Mouse (Mus musculus): Measurements from ENCODE around the gene Tbcd. TPM values are rescaled to one million over a fixed set of nuclear protein-coding genes. Genes with fewer than 3 reads are reported as not detected.

Tbcd gene
- polyA plus RNA-seq (2014; fragmentation: Nextera tagmentation; extraction: Ambion mirVana) = 16.5 and 22.3 TPM in 2 replicates

DNA sequence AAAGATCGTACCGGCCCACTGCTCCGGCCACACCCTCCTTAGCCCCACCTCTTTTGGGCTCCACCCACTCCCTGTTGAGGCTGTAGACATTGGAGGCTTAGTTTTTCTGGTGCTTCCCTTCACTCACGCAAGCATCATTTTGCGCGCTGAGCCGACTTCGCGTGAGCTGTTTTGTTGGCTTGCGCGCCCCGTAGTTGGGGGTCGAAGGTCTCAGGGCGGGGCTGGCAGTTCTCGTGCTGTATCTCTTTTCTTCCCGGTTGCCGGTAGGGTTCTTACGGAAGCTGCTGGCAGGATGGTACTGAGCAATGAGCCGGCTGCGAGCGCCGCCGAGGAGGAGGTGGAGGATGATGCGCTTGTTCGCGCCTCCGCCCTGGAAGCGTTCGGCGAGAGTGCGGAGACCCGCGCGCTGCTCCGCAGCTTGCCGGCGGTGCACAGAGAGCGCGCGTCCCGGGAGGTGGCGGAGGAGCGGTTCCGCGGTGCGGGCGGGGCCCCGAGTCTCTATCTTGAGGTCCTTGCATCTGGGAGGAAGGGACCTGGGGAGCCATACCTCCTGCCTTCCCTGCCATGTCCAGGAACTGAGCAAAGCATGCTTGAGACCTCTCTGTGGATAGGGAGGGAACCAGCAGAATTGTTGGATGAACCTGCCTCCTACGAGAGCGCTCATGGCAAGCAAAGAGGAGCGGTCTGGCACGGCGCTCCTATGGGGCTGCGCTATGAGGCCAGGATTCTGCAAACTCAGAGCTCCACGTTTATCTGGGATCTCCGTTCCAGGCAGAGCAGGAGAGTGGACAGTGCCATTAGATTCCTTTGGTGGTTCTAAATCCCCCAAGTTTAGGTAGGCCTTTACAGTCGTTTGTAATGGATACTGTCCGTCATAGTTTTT lies at the start of gene Tbcd:
Gene Tbcd, plus strand, starts transcription at position 197 of the 883 bp plus-strand sequence.
- under 1% methylated on average over 58 of the region's 58 CpGs for WGBS (ENCODE audit: insufficient replicate concordance)
- Histone ChIP-seq H3K4me3 (ENCODE audit: low read depth, low read length) (peak within 1 kb of the TSS; percentile 73), H3K27ac (ENCODE audit: low read depth, low read length) (peak within 1 kb of the TSS; percentile 63), H3K36me3 (ENCODE audit: control insufficient read depth, insufficient read depth, low read length) (no peaks in the 10 kb centered on the region), H3K27me3 (ENCODE audit: control insufficient read depth, insufficient read depth, low read length) (no peaks in the 10 kb centered on the region), H3K4me1 (ENCODE audit: control insufficient read depth, insufficient read depth, low read length) (peaks cover 5% of the 10 kb centered on the region; the same call in 1 of the 2 replicates), H3K9ac (ENCODE audit: low read depth, low read length) (peak within 1 kb of the TSS; percentile 78), H3K4me2 (peak within 1 kb of the TSS; percentile 78), H3K9me3 (replicated peaks; ENCODE audit: control insufficient read depth, low read length) (no peaks in the 10 kb centered on the region)
- ATAC-seq (replicated peaks; ENCODE audit: insufficient number of reproducible peaks, low FRiP score, low TSS enrichment) = peak; percentile 92

DNA sequence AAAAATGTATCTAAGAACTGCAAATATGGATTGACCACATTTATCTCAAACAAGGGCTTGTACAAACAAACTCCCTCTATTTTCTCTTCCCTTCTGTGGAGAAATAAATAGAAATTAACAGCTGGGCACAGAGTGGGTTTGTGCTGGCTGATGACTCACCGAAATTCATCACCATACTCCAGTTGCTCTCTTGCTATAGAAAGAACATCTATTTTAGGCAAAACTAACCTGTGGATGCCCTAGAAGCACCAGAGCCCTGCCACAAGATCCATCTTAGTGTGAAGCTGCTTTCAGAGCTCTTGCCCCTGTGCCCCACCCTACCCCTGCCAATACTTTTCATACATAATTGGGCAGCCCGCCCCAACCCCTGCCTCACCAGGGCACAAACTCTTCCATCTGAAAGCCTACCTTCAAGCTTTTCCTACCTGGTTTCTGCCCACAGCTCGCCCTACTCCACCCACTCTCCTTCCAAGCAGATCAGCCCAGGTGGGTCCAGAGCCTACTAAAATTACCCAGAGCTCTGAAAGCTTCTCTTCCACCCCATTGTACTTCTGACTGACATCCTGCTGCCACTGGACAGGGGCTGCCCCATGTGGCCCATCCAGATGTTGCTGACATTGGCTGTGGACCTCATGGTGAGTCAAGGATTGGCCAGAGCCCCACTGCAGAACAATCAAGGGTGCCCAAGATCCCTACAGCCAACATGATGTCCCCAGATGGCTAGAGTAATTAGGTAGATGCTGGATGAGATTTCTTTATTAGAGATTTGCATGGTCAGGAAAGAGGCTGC lies 44.2 kb upstream of the Tbcd start:
- no peak overlapping the region for H3K9ac ChIP-seq (ENCODE audit: low read depth, low read length)
- WGBS (ENCODE audit: insufficient replicate concordance) = 64% methylated on average over 3 of the region's 3 CpGs
- no peaks in the 10 kb centered on the region for H3K36me3 ChIP-seq (ENCODE audit: control insufficient read depth, insufficient read depth, low read length)
- H3K4me2 ChIP-seq = no peak overlapping the region
- no peak overlapping the region for H3K27ac ChIP-seq (ENCODE audit: low read depth, low read length)
- ATAC-seq (replicated peaks; ENCODE audit: insufficient number of reproducible peaks, low FRiP score, low TSS enrichment) = no peak
- no peaks in the 10 kb centered on the region for H3K4me1 ChIP-seq (ENCODE audit: control insufficient read depth, insufficient read depth, low read length)
- no peaks in the 10 kb centered on the region for H3K9me3 ChIP-seq (replicated peaks; ENCODE audit: control insufficient read depth, low read length)
- H3K27me3 ChIP-seq (ENCODE audit: control insufficient read depth, insufficient read depth, low read length) = no peaks in the 10 kb centered on the region
- H3K4me3 ChIP-seq (ENCODE audit: low read depth, low read length) = no peak overlapping the region

- ATAC-seq (replicated peaks; ENCODE audit: insufficient number of reproducible peaks, low FRiP score, low TSS enrichment) = no peak
- Histone ChIP-seq H3K4me1 (ENCODE audit: control insufficient read depth, insufficient read depth, low read length) (no peaks in the 10 kb centered on the region), H3K27me3 (ENCODE audit: control insufficient read depth, insufficient read depth, low read length) (no peaks in the 10 kb centered on the region), H3K4me3 (ENCODE audit: low read depth, low read length) (no peak overlapping the region), H3K9me3 (replicated peaks; ENCODE audit: control insufficient read depth, low read length) (no peaks in the 10 kb centered on the region), H3K36me3 (ENCODE audit: control insufficient read depth, insufficient read depth, low read length) (no peaks in the 10 kb centered on the region), H3K9ac (ENCODE audit: low read depth, low read length) (no peak overlapping the region), H3K4me2 (no peak overlapping the region), H3K27ac (ENCODE audit: low read depth, low read length) (no peak overlapping the region)
- WGBS (ENCODE audit: insufficient replicate concordance) = 68% methylated on average over 5 of the region's 5 CpGs
Measured at GRCm38 (mm10) chr11:121414762-121415161, 37.0 kb upstream of the Tbcd start.

DNA sequence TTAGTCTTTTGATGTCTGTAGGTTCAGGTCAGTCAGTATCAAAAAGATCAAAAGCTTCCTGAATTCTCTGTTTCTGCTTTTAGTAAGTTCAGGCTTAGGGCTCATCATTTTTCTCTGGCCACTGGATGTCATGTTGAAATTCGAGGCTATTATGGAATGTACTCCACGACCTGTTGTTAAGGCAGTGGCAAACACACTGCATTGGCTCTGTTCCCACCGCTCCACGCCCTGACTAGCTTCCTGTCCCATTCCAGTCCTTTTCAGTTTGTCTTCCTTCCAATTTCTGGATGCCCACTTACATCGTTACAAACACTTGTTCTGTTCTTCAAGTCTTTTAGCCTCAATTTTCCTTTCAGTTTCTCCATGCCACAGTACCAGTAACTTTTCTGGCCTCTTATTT lies 36.4 kb upstream of the Tbcd start:
- Histone ChIP-seq H3K27ac (ENCODE audit: low read depth, low read length) (no peak overlapping the region), H3K9ac (ENCODE audit: low read depth, low read length) (no peak overlapping the region), H3K4me3 (ENCODE audit: low read depth, low read length) (no peak overlapping the region), H3K4me1 (ENCODE audit: control insufficient read depth, insufficient read depth, low read length) (no peaks in the 10 kb centered on the region), H3K36me3 (ENCODE audit: control insufficient read depth, insufficient read depth, low read length) (no peaks in the 10 kb centered on the region), H3K27me3 (ENCODE audit: control insufficient read depth, insufficient read depth, low read length) (no peaks in the 10 kb centered on the region), H3K9me3 (replicated peaks; ENCODE audit: control insufficient read depth, low read length) (no peaks in the 10 kb centered on the region), H3K4me2 (no peak overlapping the region)
- no peak for ATAC-seq (replicated peaks; ENCODE audit: insufficient number of reproducible peaks, low FRiP score, low TSS enrichment)
- 60% methylated on average over 5 of the region's 5 CpGs for WGBS (ENCODE audit: insufficient replicate concordance)

GRCm38 (mm10) chr11:121417971-121418370 lies 33.8 kb upstream of the Tbcd start:
- Histone ChIP-seq H3K4me1 (ENCODE audit: control insufficient read depth, insufficient read depth, low read length) (no peaks in the 10 kb centered on the region), H3K27me3 (ENCODE audit: control insufficient read depth, insufficient read depth, low read length) (no peaks in the 10 kb centered on the region), H3K9ac (ENCODE audit: low read depth, low read length) (no peak overlapping the region), H3K36me3 (ENCODE audit: control insufficient read depth, insufficient read depth, low read length) (no peaks in the 10 kb centered on the region), H3K4me2 (no peak overlapping the region), H3K4me3 (ENCODE audit: low read depth, low read length) (no peak overlapping the region), H3K27ac (ENCODE audit: low read depth, low read length) (no peak overlapping the region), H3K9me3 (replicated peaks; ENCODE audit: control insufficient read depth, low read length) (no peaks in the 10 kb centered on the region)
- WGBS (ENCODE audit: insufficient replicate concordance) = 77% methylated on average over 5 of the region's 5 CpGs
- ATAC-seq (replicated peaks; ENCODE audit: insufficient number of reproducible peaks, low FRiP score, low TSS enrichment) = no peak

DNA sequence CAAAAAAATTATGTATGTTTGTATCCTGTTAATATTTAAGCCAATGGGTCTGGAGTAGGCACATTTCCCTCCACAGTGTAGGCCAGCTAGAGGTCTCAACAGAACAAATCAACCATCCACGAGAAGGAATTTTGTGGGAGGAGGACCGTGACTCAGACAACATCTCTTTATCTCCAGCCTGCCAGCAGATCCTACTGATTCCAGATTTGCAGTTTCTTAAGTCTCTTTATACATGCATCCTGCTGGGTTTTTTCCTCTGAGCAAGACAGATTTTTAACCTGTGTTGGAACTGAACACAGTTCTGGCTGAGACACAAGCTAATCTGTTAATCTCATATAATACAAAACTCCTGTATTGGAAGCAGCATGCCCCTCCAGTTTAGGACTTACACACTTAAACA lies 32.8 kb upstream of the Tbcd start:
- 75% methylated on average over 2 of the region's 2 CpGs for WGBS (ENCODE audit: insufficient replicate concordance)
- Histone ChIP-seq H3K4me1 (ENCODE audit: control insufficient read depth, insufficient read depth, low read length) (no peaks in the 10 kb centered on the region), H3K27ac (ENCODE audit: low read depth, low read length) (no peak overlapping the region), H3K9ac (ENCODE audit: low read depth, low read length) (no peak overlapping the region), H3K9me3 (replicated peaks; ENCODE audit: control insufficient read depth, low read length) (no peaks in the 10 kb centered on the region), H3K27me3 (ENCODE audit: control insufficient read depth, insufficient read depth, low read length) (no peaks in the 10 kb centered on the region), H3K36me3 (ENCODE audit: control insufficient read depth, insufficient read depth, low read length) (no peaks in the 10 kb centered on the region), H3K4me3 (ENCODE audit: low read depth, low read length) (no peak overlapping the region), H3K4me2 (no peak overlapping the region)
- ATAC-seq (replicated peaks; ENCODE audit: insufficient number of reproducible peaks, low FRiP score, low TSS enrichment) = no peak

- peak overlapping the region; percentile 77 for H3K4me3 ChIP-seq (ENCODE audit: low read depth, low read length)
- peak overlapping the region; percentile 86 for H3K9ac ChIP-seq (ENCODE audit: low read depth, low read length)
Measured at GRCm38 (mm10) chr11:121420379-121420778, 31.4 kb upstream of the Tbcd start.

DNA sequence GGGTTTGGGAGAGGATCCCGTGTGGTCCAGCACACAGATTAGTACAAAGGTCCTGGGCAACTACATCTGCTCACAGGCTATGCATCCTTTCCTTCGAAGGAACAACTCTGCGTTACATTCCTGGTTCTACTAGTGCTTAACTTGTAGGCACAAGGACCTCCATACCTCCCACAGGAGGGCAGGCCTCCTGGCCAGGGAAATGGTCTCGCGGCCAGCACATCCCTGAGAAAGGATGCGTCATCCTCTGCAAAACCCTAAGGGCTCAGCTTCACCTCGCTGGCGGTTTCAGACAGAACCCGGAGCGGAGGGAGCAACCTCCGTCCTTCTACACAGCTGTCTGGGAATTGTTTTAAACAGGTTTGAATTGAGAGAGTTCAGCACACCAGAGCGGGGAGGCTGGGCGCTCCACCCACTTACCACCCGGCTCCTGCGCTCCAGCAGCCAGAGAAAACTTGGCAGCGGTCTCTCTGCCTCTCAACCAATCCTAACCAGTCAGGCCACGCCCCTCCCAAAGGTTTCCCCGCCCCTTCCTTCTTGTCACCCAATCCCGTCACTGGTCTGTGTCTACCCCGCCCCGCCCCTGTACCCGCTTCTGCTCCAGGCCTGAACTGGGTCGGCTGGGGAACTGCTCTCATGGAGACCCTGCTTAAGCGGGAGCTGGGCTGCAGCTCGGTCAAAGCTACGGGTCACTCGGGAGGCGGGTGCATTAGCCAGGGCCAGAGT lies 30.8 kb upstream of the Tbcd start, which contains the start of gene Fn3krp:
Gene Fn3krp, plus strand, starts transcription at position 572 of the 723 bp plus-strand sequence.
- WGBS (ENCODE audit: insufficient replicate concordance) = 3% methylated on average over 28 of the region's 28 CpGs
- Histone ChIP-seq H3K9me3 (replicated peaks; ENCODE audit: control insufficient read depth, low read length) (no peaks in the 10 kb centered on the region), H3K36me3 (ENCODE audit: control insufficient read depth, insufficient read depth, low read length) (no peaks in the 10 kb centered on the region), H3K27me3 (ENCODE audit: control insufficient read depth, insufficient read depth, low read length) (no peaks in the 10 kb centered on the region), H3K9ac (ENCODE audit: low read depth, low read length) (peak within 1 kb of the TSS; percentile 86), H3K27ac (ENCODE audit: low read depth, low read length) (peak within 1 kb of the TSS; percentile 64), H3K4me1 (ENCODE audit: control insufficient read depth, insufficient read depth, low read length) (no peaks in the 10 kb centered on the region), H3K4me3 (ENCODE audit: low read depth, low read length) (peak within 1 kb of the TSS; percentile 77), H3K4me2 (peak within 1 kb of the TSS; percentile 68)
- ATAC-seq (replicated peaks; ENCODE audit: insufficient number of reproducible peaks, low FRiP score, low TSS enrichment) = peak; percentile 98

More at GRCm38 (mm10) chr11:121420379-121420778, 31.4 kb upstream of the Tbcd start:
- 51% methylated on average over 5 of the region's 5 CpGs for WGBS (ENCODE audit: insufficient replicate concordance)
- no peak for ATAC-seq (replicated peaks; ENCODE audit: insufficient number of reproducible peaks, low FRiP score, low TSS enrichment)
- Histone ChIP-seq H3K4me2 (peak overlapping the region; percentile 68), H3K9me3 (replicated peaks; ENCODE audit: control insufficient read depth, low read length) (no peaks in the 10 kb centered on the region), H3K27me3 (ENCODE audit: control insufficient read depth, insufficient read depth, low read length) (no peaks in the 10 kb centered on the region), H3K4me1 (ENCODE audit: control insufficient read depth, insufficient read depth, low read length) (no peaks in the 10 kb centered on the region), H3K27ac (ENCODE audit: low read depth, low read length) (no peak overlapping the region), H3K36me3 (ENCODE audit: control insufficient read depth, insufficient read depth, low read length) (no peaks in the 10 kb centered on the region)
